Mouse (Mus musculus) megakaryocyte, embryonic 14.5 days (primary cell): ENCODE measurements around the gene Rasgef1c.

ENCODE experiments used
- FLI1 ChIP-seq: IDR thresholded peaks from 2 replicates; pipeline ENCODE4 v1.6.1; 2012; ENCODE audit warnings: low read length, inconsistent platforms, mixed read lengths
- GATA1 ChIP-seq: IDR thresholded peaks from 3 replicates; pipeline ENCODE4 v1.6.1; 2012; ENCODE audit warnings: mixed read lengths, low read length, inconsistent platforms, borderline replicate concordance

GRCm38 (mm10) chr11:49949839-49950238 lies 48.2 kb downstream of the Rasgef1c start:
- TF ChIP-seq GATA1 = no peak
- no peak for TF ChIP-seq FLI1
